In genomic region chr13:37827263-37827995, GRCm38 (mm10) we compare ENCODE assay signal across 8 mouse cellular contexts. TPM values are rescaled to one million over a fixed set of nuclear protein-coding genes. Genes with fewer than 3 reads are reported as not detected.
DNase-seq lines count a peak whose midpoint lies in the region; ATAC-seq and TF ChIP-seq lines count a peak whose summit lies in the region.

No protein-coding gene starts in this region.

- peak overlapping the region; percentile 97 for H3ac ChIP-seq in C2C12 (ENCODE audit: control insufficient read depth, insufficient read length, low read depth)

- peak overlapping the region; percentile 86 for H3K9ac ChIP-seq in embryonic facial prominence, embryonic 14.5 days (ENCODE audit: low read depth, low read length)
- H3K9ac ChIP-seq in heart, embryonic 15.5 days: peak overlapping the region; percentile 80

- peak overlapping the region; percentile 95 for H3K27ac ChIP-seq in embryonic facial prominence, embryonic 14.5 days (replicated peaks; ENCODE audit: low read depth, low read length)
- peak overlapping the region; percentile 90 for H3K27ac ChIP-seq in heart, embryonic 15.5 days
- H3K27ac ChIP-seq in macrophage: peak overlapping the region; percentile 36

- H3K36me3 ChIP-seq in C2C12 (ENCODE audit: control insufficient read depth, insufficient read depth) (no peaks in the 10 kb centered on the region), macrophage (ENCODE audit: inconsistent target) (no peaks in the 10 kb centered on the region)
- H3K36me3 ChIP-seq in embryonic facial prominence, embryonic 14.5 days (ENCODE audit: control insufficient read depth, insufficient read depth, low read length): no peaks in the 10 kb centered on the region
- no peaks in the 10 kb centered on the region for H3K36me3 ChIP-seq in heart, embryonic 15.5 days

- H3K9me3 ChIP-seq in embryonic facial prominence, embryonic 14.5 days (ENCODE audit: control insufficient read depth, low read length): no peaks in the 10 kb centered on the region
- no peaks in the 10 kb centered on the region for H3K9me3 ChIP-seq in heart, embryonic 15.5 days (replicated peaks)

- peaks cover 49% of the 10 kb centered on the region for H3K79me3 ChIP-seq in C2C12 (ENCODE audit: low read depth)

- TF ChIP-seq CTCF in C2C12 (IDR thresholded peaks at IDR 0.05; ENCODE audit: control insufficient read depth, insufficient read depth, insufficient read length): no peak

- peaks cover 40% of the 10 kb centered on the region for H3K4me1 ChIP-seq in embryonic facial prominence, embryonic 14.5 days (ENCODE audit: control insufficient read depth, insufficient read depth, low read length)
- H3K4me1 ChIP-seq in heart, embryonic 15.5 days (replicated peaks): peaks cover 52% of the 10 kb centered on the region

- H3K4me2 ChIP-seq in embryonic facial prominence, embryonic 14.5 days (ENCODE audit: low read depth, low read length): peak overlapping the region; percentile 97
- H3K4me2 ChIP-seq in heart, embryonic 15.5 days: peak overlapping the region; percentile 99

- peak; percentile 76 for ATAC-seq in embryonic facial prominence, embryonic 14.5 days (ENCODE audit: low read depth)
- peak; percentile 61 for ATAC-seq in heart, embryonic 15.5 days (replicated peaks; ENCODE audit: insufficient number of reproducible peaks, insufficient read depth, low FRiP score, low read depth)

- H3K79me2 ChIP-seq in C2C12 (ENCODE audit: control insufficient read depth, insufficient read depth): peaks cover 63% of the 10 kb centered on the region
- peaks cover 84% of the 10 kb centered on the region for H3K79me2 ChIP-seq in macrophage (ENCODE audit: inconsistent target)

- DNase-seq in R1 (ENCODE audit: low read depth, low spot score): peak; percentile 75
- DNase-seq in embryonic facial prominence, embryonic 14.5 days (ENCODE audit: low spot score): peak; percentile 83
- DNase-seq in kidney, postnatal 10 days: peak; percentile 88
- peak; percentile 13 for DNase-seq in right cerebral cortex, postnatal 4 days
- no peak for DNase-seq in frontal cortex, postnatal 14 days (ENCODE audit: low spot score in 2 of 2)

- H3K4me3 ChIP-seq in C2C12 (ENCODE audit: insufficient read depth, poor library complexity, severe bottlenecking) (peak overlapping the region; percentile 75), macrophage (ENCODE audit: inconsistent target) (peak overlapping the region; percentile 34)
- peak overlapping the region; percentile 87 for H3K4me3 ChIP-seq in embryonic facial prominence, embryonic 14.5 days (ENCODE audit: low read depth, low read length)
- H3K4me3 ChIP-seq in heart, embryonic 15.5 days: peak overlapping the region; percentile 78

- no peaks in the 10 kb centered on the region for H3K27me3 ChIP-seq in C2C12 (ENCODE audit: control insufficient read depth, insufficient read depth, insufficient read length)
- H3K27me3 ChIP-seq in embryonic facial prominence, embryonic 14.5 days (replicated peaks; ENCODE audit: control insufficient read depth, insufficient read depth, low read length): no peaks in the 10 kb centered on the region
- no peaks in the 10 kb centered on the region for H3K27me3 ChIP-seq in heart, embryonic 15.5 days

- WGBS in embryonic facial prominence, embryonic 14.5 days: under 1% methylated on average over 42 of the region's 69 CpGs
- WGBS in heart, embryonic 15.5 days: under 1% methylated on average over 69 of the region's 69 CpGs
- under 1% methylated on average over 63 of the region's 69 CpGs for WGBS in macrophage (ENCODE audit: missing documents)

TF ChIP-seq in C2C12, 6 proteins besides CTCF, POLR2A, EP300 and RAD21:
- TF ChIP-seq FOSL1 (IDR thresholded peaks at IDR 0.05; ENCODE audit: insufficient read depth, low read length, poor library complexity, severe bottlenecking) (no peak), MYOG (IDR thresholded peaks at IDR 0.05; ENCODE audit: control insufficient read depth, extremely low read depth, insufficient read length) (no peak), MYOD1 (IDR thresholded peaks at IDR 0.05; ENCODE audit: control insufficient read depth, insufficient read length, low read depth) (no peak), CEBPB (IDR thresholded peaks at IDR 0.05; ENCODE audit: low read depth) (no peak), MAX (IDR thresholded peaks at IDR 0.05) (no peak), USF1 (IDR thresholded peaks at IDR 0.05; ENCODE audit: low read depth) (no peak)

RNA-seq across cellular contexts. Expression of gene Rreb1, which starts 49.2 kb away (rescaled TPM):
- 6.0 TPM for polyA plus RNA-seq in C2C12 (2012; fragmentation: generic; extraction: Trizol)
- polyA plus RNA-seq in embryonic facial prominence, embryonic 14.5 days (2014; fragmentation: Nextera tagmentation; extraction: Ambion mirVana): 17.9 and 20.2 TPM in 2 replicates
- 9.7 and 12.2 TPM in 2 replicates for polyA plus RNA-seq in heart, embryonic 15.5 days (2015; fragmentation: Nextera tagmentation; extraction: Ambion mirVana)
- total RNA-seq in macrophage (2018; cell fraction: chromatin; rRNA removed): 100 to 1,000 TPM in 24 of 26 experiments, 10 to 100 TPM in 2; 86.7 to 355 (median 269) TPM
- total RNA-seq in macrophage (2018; cell fraction: cytosol; rRNA removed): 100 to 1,000 TPM in 6 of 26 experiments, 10 to 100 TPM in 20; 23.4 to 123 (median 78.1) TPM
- total RNA-seq in macrophage (2018; cell fraction: nucleus; rRNA removed): 100 to 1,000 TPM in 21 of 26 experiments, 10 to 100 TPM in 5; 66.6 to 270 (median 170) TPM
- 32.3 to 46.4 TPM (median 42.2 TPM) in 3 replicates for polyA plus RNA-seq in macrophage (2018)

Comparison
In these comparisons a context has a peak if more than half of its experiments do, and no peak if none do; other contexts are left out.
1. H3K4me3 ChIP-seq: peak in every context shown above with its lines; median percentile 87 in embryonic facial prominence, embryonic 14.5 days; 78 in heart, embryonic 15.5 days; 75 in C2C12; 34 in macrophage.
2. DNase-seq: peak in R1 (single experiment), embryonic facial prominence, embryonic 14.5 days (single experiment), kidney, postnatal 10 days (single experiment) and right cerebral cortex, postnatal 4 days (single experiment); none in frontal cortex, postnatal 14 days (0 of 2).
3. H3K27ac ChIP-seq: peak in every context shown above with its lines; median percentile 95 in embryonic facial prominence, embryonic 14.5 days; 90 in heart, embryonic 15.5 days; 36 in macrophage.